Mouse (Mus musculus): ENCODE data around the gene Jph2. TPM values are rescaled to one million over a fixed set of nuclear protein-coding genes. Genes with fewer than 3 reads are reported as not detected.

The Jph2 gene
- polyA plus RNA-seq, 1 experiment from 2014 or later: 0.26 TPM

DNA sequence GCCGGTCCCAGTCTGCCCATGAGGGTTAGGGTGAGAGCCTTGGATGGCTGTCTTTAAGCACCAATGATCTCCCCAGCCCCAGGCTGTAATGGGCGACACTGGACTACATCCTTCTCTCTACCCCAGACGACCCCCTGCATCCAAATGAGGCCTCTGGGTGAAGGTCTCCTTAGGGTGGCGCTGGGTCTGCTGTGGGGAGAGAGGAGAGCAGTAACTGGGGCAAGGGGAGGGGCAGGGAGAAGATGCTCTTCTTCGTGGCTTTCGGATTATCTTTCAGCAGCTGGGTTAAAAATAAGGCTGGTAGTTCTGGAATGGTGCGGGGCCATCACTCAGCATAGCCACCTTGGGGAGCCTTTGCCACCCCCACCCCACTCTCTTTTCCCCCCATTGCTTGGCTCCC lies 49.1 kb downstream of the Jph2 start:
- Histone ChIP-seq H3K27ac (ENCODE audit: low read depth, low read length) (no peak overlapping the region), H3K4me2 (no peak overlapping the region), H3K4me3 (ENCODE audit: low read depth, low read length) (no peak overlapping the region), H3K9ac (ENCODE audit: low read depth, low read length) (no peak overlapping the region), H3K9me3 (ENCODE audit: control insufficient read depth, low read length) (no peaks in the 10 kb centered on the region), H3K4me1 (replicated peaks; ENCODE audit: control insufficient read depth, insufficient read depth, low read length) (peaks cover 11% of the 10 kb centered on the region), H3K36me3 (ENCODE audit: control insufficient read depth, insufficient read depth, low read length) (no peaks in the 10 kb centered on the region), H3K27me3 (replicated peaks; ENCODE audit: control insufficient read depth, insufficient read depth, low read length) (no peaks in the 10 kb centered on the region)
- WGBS: 69% methylated on average over 7 of the region's 7 CpGs
- no peak for ATAC-seq (replicated peaks; ENCODE audit: low FRiP score)
- DNase-seq (ENCODE audit: low spot score): no peak

DNA sequence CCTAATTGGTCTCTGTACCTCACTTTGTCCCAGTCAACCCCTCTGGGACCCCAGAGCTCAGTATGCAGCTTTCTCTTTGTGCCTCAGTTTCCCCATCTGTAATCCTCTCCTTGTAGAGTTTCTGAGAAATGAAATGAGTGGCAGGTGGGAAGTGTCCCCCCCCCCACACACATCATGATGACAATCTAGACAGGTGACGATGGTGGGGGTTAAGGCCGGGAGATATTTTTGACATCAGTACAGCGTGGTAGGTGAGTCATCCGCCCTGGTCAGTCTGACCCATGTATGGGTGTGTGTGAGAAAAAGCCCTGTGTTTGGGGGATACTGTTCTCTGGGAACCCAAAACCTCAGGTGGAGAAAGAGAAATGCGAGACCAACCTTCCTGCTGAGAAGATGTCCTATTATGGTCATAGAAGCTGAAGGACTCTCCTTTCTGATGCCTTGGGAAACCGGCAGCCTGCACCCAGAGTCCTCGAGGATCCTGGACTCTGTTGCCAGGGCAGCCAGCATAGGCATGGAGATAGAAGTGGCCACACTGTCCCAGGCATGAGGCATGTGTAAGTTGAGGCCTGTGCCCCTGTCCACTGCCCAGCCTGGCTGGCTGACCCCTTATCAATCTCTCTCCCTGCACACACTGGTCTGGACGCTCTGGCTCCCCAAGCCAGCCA lies 50.1 kb downstream of the Jph2 start:
- H3K27me3 ChIP-seq (replicated peaks; ENCODE audit: control insufficient read depth, insufficient read depth, low read length): no peaks in the 10 kb centered on the region
- peaks cover 7% of the 10 kb centered on the region for H3K4me1 ChIP-seq (replicated peaks; ENCODE audit: control insufficient read depth, insufficient read depth, low read length)
- H3K9ac ChIP-seq (ENCODE audit: low read depth, low read length): no peak overlapping the region
- no peak for DNase-seq (ENCODE audit: low spot score)
- no peak overlapping the region for H3K4me2 ChIP-seq
- no peak overlapping the region for H3K4me3 ChIP-seq (ENCODE audit: low read depth, low read length)
- no peak for ATAC-seq (replicated peaks; ENCODE audit: low FRiP score)
- 72% methylated on average over 8 of the region's 8 CpGs for WGBS
- no peak overlapping the region for H3K27ac ChIP-seq (ENCODE audit: low read depth, low read length)
- no peaks in the 10 kb centered on the region for H3K36me3 ChIP-seq (ENCODE audit: control insufficient read depth, insufficient read depth, low read length)
- no peaks in the 10 kb centered on the region for H3K9me3 ChIP-seq (ENCODE audit: control insufficient read depth, low read length)

DNA sequence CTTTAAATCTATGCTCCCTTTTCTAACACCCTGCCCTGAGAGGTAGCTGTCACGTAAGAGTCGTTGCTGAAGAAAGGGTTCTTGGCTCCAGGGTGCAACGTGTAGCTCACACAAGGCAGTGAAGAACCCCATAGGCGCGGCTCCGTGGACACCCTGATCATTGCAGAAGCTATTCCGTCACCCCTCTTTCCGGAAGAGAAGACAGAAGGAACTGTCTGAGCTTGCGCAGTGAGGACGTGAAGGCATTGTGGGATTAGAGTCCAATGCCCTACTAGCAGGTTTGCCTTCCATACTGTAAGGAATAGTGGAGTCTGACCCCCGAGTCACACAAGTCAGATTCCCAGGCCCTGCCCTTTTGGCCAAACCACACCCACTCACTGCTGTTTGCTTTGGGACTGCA lies 51.3 kb downstream of the Jph2 start:
- no peak overlapping the region for H3K27ac ChIP-seq (ENCODE audit: low read depth, low read length)
- peaks cover 7% of the 10 kb centered on the region for H3K4me1 ChIP-seq (replicated peaks; ENCODE audit: control insufficient read depth, insufficient read depth, low read length)
- no peaks in the 10 kb centered on the region for H3K27me3 ChIP-seq (replicated peaks; ENCODE audit: control insufficient read depth, insufficient read depth, low read length)
- no peaks in the 10 kb centered on the region for H3K9me3 ChIP-seq (ENCODE audit: control insufficient read depth, low read length)
- 74% methylated on average over 11 of the region's 11 CpGs for WGBS
- no peaks in the 10 kb centered on the region for H3K36me3 ChIP-seq (ENCODE audit: control insufficient read depth, insufficient read depth, low read length)
- no peak overlapping the region for H3K4me3 ChIP-seq (ENCODE audit: low read depth, low read length)
- H3K9ac ChIP-seq (ENCODE audit: low read depth, low read length): no peak overlapping the region
- ATAC-seq (replicated peaks; ENCODE audit: low FRiP score): no peak
- no peak for DNase-seq (ENCODE audit: low spot score)
- no peak overlapping the region for H3K4me2 ChIP-seq

DNA sequence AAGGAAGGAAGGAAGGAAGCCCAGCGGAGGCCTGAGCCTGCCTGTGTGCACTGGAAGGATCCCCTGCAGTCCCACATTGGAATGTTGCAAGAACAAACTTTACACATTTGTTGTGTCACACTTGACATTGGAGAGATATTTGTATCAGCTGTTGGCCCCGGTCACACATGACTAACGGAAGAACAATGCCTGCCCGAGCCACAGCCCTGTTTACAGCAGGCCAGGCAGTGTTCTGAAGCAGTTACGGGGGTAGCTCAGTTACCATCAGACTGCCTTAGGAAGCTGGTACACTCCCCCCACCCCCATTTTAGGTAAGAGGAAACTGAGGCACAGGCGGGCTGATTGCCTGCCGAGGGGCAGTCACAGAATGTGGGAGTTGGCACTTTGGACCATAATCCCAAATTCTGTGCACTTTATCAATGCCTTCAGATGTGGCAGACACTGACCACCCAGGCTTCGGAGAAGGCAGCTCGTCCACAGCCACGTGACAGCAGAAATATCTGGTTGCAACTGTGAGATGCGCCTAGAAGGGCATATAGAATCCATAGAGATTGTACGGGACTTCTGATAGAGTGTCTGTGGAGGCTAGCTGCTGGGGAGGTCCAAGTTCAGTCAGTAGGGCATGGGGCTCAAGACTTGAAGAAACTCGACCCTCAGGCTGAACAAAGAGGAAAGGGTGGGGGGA lies 52.7 kb downstream of the Jph2 start:
- H3K9me3 ChIP-seq (ENCODE audit: control insufficient read depth, low read length): no peaks in the 10 kb centered on the region
- peaks cover 13% of the 10 kb centered on the region for H3K27me3 ChIP-seq (replicated peaks; ENCODE audit: control insufficient read depth, insufficient read depth, low read length)
- ATAC-seq (replicated peaks; ENCODE audit: low FRiP score) (no peak), DNase-seq (ENCODE audit: low spot score) (no peak)
- no peak overlapping the region for H3K4me2 ChIP-seq
- H3K9ac ChIP-seq (ENCODE audit: low read depth, low read length): no peak overlapping the region
- 73% methylated on average over 13 of the region's 13 CpGs for WGBS
- H3K27ac ChIP-seq (ENCODE audit: low read depth, low read length): no peak overlapping the region
- H3K4me3 ChIP-seq (ENCODE audit: low read depth, low read length): no peak overlapping the region
- no peaks in the 10 kb centered on the region for H3K36me3 ChIP-seq (ENCODE audit: control insufficient read depth, insufficient read depth, low read length)
- H3K4me1 ChIP-seq (replicated peaks; ENCODE audit: control insufficient read depth, insufficient read depth, low read length): peaks cover 5% of the 10 kb centered on the region

DNA sequence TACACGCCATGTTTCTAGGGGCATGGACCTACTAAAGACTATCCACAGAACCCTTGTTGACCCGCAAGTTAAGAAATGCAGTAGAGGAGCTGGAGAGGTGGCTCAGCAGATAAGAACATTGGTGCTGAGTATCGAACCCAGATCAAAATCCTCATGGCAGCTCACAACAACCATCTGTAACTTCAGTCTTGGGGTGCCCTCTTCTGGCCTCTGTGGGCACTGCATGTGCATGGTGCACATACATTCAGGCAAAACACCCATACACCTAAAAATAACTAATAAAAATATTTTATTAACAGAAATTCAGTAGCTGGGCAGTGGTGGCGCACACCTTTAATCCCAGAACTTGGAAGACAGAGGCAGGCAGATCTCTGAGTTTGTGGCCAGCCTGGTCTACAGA lies 54.1 kb downstream of the Jph2 start:
- DNase-seq (ENCODE audit: low spot score) (no peak), ATAC-seq (replicated peaks; ENCODE audit: low FRiP score) (no peak)
- Histone ChIP-seq H3K4me1 (replicated peaks; ENCODE audit: control insufficient read depth, insufficient read depth, low read length) (0 out of 2 replicates have a peak, but pooled peaks cover 4% of the 10 kb centered on the region), H3K9me3 (ENCODE audit: control insufficient read depth, low read length) (no peaks in the 10 kb centered on the region), H3K36me3 (ENCODE audit: control insufficient read depth, insufficient read depth, low read length) (no peaks in the 10 kb centered on the region), H3K9ac (ENCODE audit: low read depth, low read length) (no peak overlapping the region), H3K27me3 (replicated peaks; ENCODE audit: control insufficient read depth, insufficient read depth, low read length) (peaks cover 28% of the 10 kb centered on the region), H3K4me3 (ENCODE audit: low read depth, low read length) (no peak overlapping the region), H3K4me2 (no peak overlapping the region), H3K27ac (ENCODE audit: low read depth, low read length) (no peak overlapping the region)
- 86% methylated on average over 4 of the region's 4 CpGs for WGBS

DNA sequence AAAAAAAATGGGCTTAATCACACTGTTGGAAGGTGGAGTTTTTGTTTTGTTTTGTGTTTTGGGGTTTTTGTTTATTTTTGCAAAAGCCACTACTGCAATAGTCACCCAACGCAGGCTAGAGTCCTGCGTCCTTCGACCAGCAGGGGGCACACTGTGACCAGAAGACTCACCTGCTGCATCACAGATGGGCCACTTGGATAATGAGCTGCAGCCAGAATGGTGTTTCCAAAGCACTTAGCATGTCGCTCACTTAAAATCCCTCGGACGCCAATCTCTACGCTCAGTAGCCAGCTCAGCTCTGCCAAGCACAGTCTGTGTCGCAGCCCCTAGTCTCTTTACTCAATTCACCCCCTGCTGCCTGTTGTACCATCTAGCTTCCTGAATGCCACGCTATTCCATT lies 57.5 kb downstream of the Jph2 start:
- 27% methylated on average over 9 of the region's 9 CpGs for WGBS
- no peak overlapping the region for H3K4me2 ChIP-seq
- H3K27ac ChIP-seq (ENCODE audit: low read depth, low read length): no peak overlapping the region
- no peaks in the 10 kb centered on the region for H3K36me3 ChIP-seq (ENCODE audit: control insufficient read depth, insufficient read depth, low read length)
- no peaks in the 10 kb centered on the region for H3K9me3 ChIP-seq (ENCODE audit: control insufficient read depth, low read length)
- no peak overlapping the region for H3K9ac ChIP-seq (ENCODE audit: low read depth, low read length)
- H3K27me3 ChIP-seq (replicated peaks; ENCODE audit: control insufficient read depth, insufficient read depth, low read length): peaks cover 41% of the 10 kb centered on the region
- no peak overlapping the region for H3K4me3 ChIP-seq (ENCODE audit: low read depth, low read length)
- 0 out of 2 replicates have a peak, but pooled peaks cover 4% of the 10 kb centered on the region for H3K4me1 ChIP-seq (replicated peaks; ENCODE audit: control insufficient read depth, insufficient read depth, low read length)
- ATAC-seq (replicated peaks; ENCODE audit: low FRiP score) (peak; percentile 66), DNase-seq (ENCODE audit: low spot score) (peak; percentile 68)

DNA sequence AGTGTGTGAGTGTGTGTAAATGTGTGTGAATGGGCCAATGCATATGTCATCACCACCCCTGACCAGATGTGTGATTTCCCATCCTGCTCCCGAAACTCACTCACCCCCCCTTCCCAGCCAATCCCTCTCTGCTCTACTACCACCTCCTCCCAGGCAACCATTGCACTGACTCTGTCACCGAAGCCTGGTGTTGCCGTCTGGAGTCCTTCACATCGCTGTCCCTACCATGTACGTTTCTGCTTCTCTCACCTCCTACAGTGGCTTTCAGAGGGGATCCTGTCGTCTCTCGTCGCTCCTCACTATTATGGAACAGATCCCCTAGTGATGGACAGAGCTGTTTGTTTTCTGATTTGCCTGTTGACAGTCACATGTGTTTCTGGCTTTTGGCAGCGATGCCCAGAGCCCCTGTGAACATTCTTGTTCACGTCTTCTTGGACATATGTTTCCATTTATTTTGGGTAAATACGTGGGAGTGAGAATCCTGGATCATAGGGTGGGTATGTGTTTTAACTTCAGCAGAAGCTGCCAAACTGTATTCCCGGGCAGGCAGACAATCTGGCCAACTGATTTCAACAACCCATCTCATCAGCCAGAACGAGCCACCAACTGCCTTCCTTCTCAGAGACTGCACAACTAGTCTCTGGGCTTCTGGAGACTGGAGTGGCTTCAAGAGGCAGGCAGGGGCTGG lies 65.3 kb downstream of the Jph2 start:
- no peaks in the 10 kb centered on the region for H3K9me3 ChIP-seq (ENCODE audit: control insufficient read depth, low read length)
- no peak overlapping the region for H3K9ac ChIP-seq (ENCODE audit: low read depth, low read length)
- peaks cover 2% of the 10 kb centered on the region for H3K27me3 ChIP-seq (replicated peaks; ENCODE audit: control insufficient read depth, insufficient read depth, low read length)
- H3K36me3 ChIP-seq (ENCODE audit: control insufficient read depth, insufficient read depth, low read length): no peaks in the 10 kb centered on the region
- H3K4me2 ChIP-seq: no peak overlapping the region
- H3K4me3 ChIP-seq (ENCODE audit: low read depth, low read length): no peak overlapping the region
- no peak overlapping the region for H3K27ac ChIP-seq (ENCODE audit: low read depth, low read length)
- no peak for ATAC-seq (replicated peaks; ENCODE audit: low FRiP score)
- no peak for DNase-seq (ENCODE audit: low spot score)
- H3K4me1 ChIP-seq (replicated peaks; ENCODE audit: control insufficient read depth, insufficient read depth, low read length): no peaks in the 10 kb centered on the region
- WGBS: 66% methylated on average over 13 of the region's 13 CpGs

DNA sequence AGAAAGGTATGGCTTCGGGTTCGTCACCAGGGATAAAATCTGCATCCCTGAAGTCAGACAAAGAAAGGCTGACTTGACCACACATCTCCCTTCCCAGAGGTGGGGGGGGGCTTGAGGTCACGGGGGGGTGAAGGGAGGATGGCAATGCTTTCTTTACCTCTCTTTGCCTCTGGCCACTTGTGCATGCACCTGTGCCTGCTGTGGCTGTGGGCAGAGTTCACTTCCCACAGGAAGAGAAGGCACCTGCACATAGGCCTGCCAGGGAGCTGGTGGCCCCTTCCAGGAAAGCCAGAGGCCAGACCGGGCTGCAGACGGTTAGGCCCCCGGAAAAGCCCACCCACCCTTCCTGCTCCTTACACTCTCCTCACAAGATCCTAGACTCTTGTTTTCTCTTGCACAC lies 66.4 kb downstream of the Jph2 start:
- H3K27ac ChIP-seq (ENCODE audit: low read depth, low read length): no peak overlapping the region
- no peaks in the 10 kb centered on the region for H3K36me3 ChIP-seq (ENCODE audit: control insufficient read depth, insufficient read depth, low read length)
- WGBS: 82% methylated on average over 6 of the region's 6 CpGs
- no peak overlapping the region for H3K4me3 ChIP-seq (ENCODE audit: low read depth, low read length)
- no peak overlapping the region for H3K9ac ChIP-seq (ENCODE audit: low read depth, low read length)
- no peaks in the 10 kb centered on the region; the same call in 1 of the 2 replicates for H3K27me3 ChIP-seq (replicated peaks; ENCODE audit: control insufficient read depth, insufficient read depth, low read length)
- no peak for DNase-seq (ENCODE audit: low spot score)
- ATAC-seq (replicated peaks; ENCODE audit: low FRiP score): no peak
- H3K9me3 ChIP-seq (ENCODE audit: control insufficient read depth, low read length): no peaks in the 10 kb centered on the region
- H3K4me2 ChIP-seq: no peak overlapping the region
- no peaks in the 10 kb centered on the region for H3K4me1 ChIP-seq (replicated peaks; ENCODE audit: control insufficient read depth, insufficient read depth, low read length)

Data from liver, embryonic 11.5 days (tissue).